Mouse (Mus musculus) neural tube, embryonic 12.5 days (tissue): ENCODE measurements around the gene Rffl. TPM values are rescaled to one million over a fixed set of nuclear protein-coding genes. Genes with fewer than 3 reads are reported as not detected.

Experiments
- ATAC-seq: fragments of 200-750 bp; cut with Nextera tagmentation; 2 replicates; pipeline ENCODE4 v1.8.0; 2017; ENCODE audit warnings: low read depth, mild to moderate bottlenecking, moderate TSS enrichment, moderate library complexity; ENCODE audit not compliant: low FRiP score
- H3K27ac ChIP-seq: fragments of 300-500 bp; sonication (generic); 2 replicates; pipeline ENCODE4 v1.5.1; 2016
- H3K27me3 ChIP-seq: fragments of 300-500 bp; sonication (generic); replicated peaks from 2 replicates; pipeline ENCODE4 v1.6.1; 2016; ENCODE audit warnings: mild to moderate bottlenecking
- H3K36me3 ChIP-seq: fragments of 300-500 bp; sonication (generic); 2 replicates; pipeline ENCODE4 v1.6.1; 2016; ENCODE audit warnings: mild to moderate bottlenecking
- H3K4me1 ChIP-seq: fragments of 300-500 bp; sonication (generic); 2 replicates; pipeline ENCODE4 v1.6.1; 2016
- H3K4me2 ChIP-seq: fragments of 300-500 bp; sonication (generic); replicated peaks from 2 replicates; pipeline ENCODE4 v1.6.1; 2016; ENCODE audit warnings: mild to moderate bottlenecking
- H3K4me3 ChIP-seq: fragments of 300-500 bp; sonication (generic); 2 replicates; pipeline ENCODE4 v1.5.1; 2016
- H3K9ac ChIP-seq: fragments of 300-500 bp; sonication (generic); 2 replicates; pipeline ENCODE4 v1.6.1; 2016; ENCODE audit warnings: mild to moderate bottlenecking
- H3K9me3 ChIP-seq: fragments of 300-500 bp; sonication (generic); 2 replicates; pipeline ENCODE4 v1.6.1; 2016; ENCODE audit warnings: mild to moderate bottlenecking
- WGBS: fragments of 180-500 bp; shearing (Covaris S2); methylation state at CpG from one replicate; pipeline ENCODE4 v1.1.7; 2016; 5-methylcytosine and 5-hydroxymethylcytosine counted together
- polyA plus RNA-seq: library from polyadenylated mRNA; unstranded; fragments of >200 nt; fragmentation: Nextera tagmentation; extraction: Ambion mirVana; gene quantifications from 2 replicates; pipeline ENCODE4 v1.2.1, GENCODE M21; 2016

Rffl gene
- polyA plus RNA-seq, 1 experiment from 2014 or later, result 10.7 TPM

DNA sequence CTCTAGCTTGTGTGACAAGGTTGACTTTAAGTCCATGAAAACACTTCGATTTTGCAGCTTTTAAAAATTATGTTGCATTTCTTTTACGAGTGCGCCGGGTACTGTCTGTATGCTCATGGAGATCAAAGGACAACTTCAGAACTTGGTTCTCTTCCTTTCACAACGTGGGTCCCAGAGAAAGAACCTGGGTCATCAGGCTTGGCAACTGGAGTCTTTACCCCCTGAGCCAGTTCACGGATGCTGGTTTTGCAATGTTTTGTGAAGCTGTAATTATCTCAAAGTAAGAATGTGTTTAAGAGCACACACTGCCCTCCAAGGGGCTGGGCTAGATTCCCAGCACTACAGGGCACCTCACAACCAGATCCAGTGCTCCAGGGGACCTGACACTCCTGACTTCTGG lies 16.9 kb downstream of the Rffl start:
- no peaks in the 10 kb centered on the region for H3K36me3 ChIP-seq
- no peak for ATAC-seq
- H3K4me1 ChIP-seq, result peaks cover 13% of the 10 kb centered on the region; the same call in 1 of the 2 replicates
- H3K9ac ChIP-seq, result no peak overlapping the region
- 88% methylated on average over 6 of the region's 6 CpGs for WGBS
- no peak overlapping the region for H3K4me3 ChIP-seq
- no peak overlapping the region for H3K27ac ChIP-seq
- no peaks in the 10 kb centered on the region for H3K9me3 ChIP-seq
- no peaks in the 10 kb centered on the region for H3K27me3 ChIP-seq
- no peak overlapping the region for H3K4me2 ChIP-seq

DNA sequence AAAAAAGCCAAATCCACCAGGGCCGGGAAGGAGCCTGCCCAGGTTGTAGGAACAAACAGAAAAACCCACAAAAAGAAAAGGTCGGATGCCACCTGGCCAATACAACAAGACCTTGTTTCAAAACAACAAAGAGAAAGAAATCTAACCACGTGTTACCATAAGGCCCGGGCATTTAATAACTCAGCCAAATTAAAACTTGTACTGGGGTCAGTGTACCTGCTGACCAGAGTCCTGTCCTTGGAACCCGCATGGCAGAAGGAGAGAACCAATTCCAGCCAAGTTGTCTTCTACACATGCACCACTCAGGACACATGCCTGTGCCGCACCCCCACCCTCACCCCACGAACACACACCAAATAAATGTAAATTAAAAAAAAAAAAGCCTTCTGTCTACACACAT lies 18.1 kb downstream of the Rffl start:
- WGBS, result 96% methylated on average over 7 of the region's 7 CpGs
- H3K9me3 ChIP-seq, result no peaks in the 10 kb centered on the region
- no peak overlapping the region for H3K9ac ChIP-seq
- H3K4me3 ChIP-seq, result no peak overlapping the region
- no peaks in the 10 kb centered on the region for H3K27me3 ChIP-seq
- H3K27ac ChIP-seq, result no peak overlapping the region
- no peak for ATAC-seq
- H3K4me1 ChIP-seq, result peaks cover 13% of the 10 kb centered on the region; the same call in 1 of the 2 replicates
- no peaks in the 10 kb centered on the region for H3K36me3 ChIP-seq
- no peak overlapping the region for H3K4me2 ChIP-seq

DNA sequence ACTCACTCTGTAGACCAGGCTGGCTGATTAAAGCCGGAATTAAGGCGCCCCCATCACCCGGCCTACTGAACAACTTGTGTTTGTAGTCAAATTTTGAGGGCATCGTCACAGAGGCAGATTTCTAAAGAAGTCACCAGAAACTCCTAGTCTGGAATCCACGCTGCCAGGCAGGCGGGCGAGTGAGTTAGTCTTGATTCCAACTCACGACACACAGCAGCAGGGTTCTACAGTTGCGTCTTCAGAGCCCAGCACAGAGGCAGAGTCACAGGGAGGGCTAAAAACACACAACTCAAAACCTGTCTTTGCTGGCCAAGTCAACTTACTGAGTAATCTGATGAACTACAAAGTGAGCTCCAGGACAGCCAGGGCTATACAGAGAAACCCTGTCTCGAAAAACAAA lies 18.5 kb downstream of the Rffl start:
- no peaks in the 10 kb centered on the region for H3K36me3 ChIP-seq
- H3K9ac ChIP-seq, result no peak overlapping the region
- H3K27me3 ChIP-seq, result no peaks in the 10 kb centered on the region
- WGBS, result 87% methylated on average over 10 of the region's 10 CpGs
- H3K4me1 ChIP-seq, result peaks cover 14% of the 10 kb centered on the region; the same call in 1 of the 2 replicates
- no peaks in the 10 kb centered on the region for H3K9me3 ChIP-seq
- no peak overlapping the region for H3K4me2 ChIP-seq
- no peak overlapping the region for H3K27ac ChIP-seq
- no peak overlapping the region for H3K4me3 ChIP-seq
- ATAC-seq, result no peak

DNA sequence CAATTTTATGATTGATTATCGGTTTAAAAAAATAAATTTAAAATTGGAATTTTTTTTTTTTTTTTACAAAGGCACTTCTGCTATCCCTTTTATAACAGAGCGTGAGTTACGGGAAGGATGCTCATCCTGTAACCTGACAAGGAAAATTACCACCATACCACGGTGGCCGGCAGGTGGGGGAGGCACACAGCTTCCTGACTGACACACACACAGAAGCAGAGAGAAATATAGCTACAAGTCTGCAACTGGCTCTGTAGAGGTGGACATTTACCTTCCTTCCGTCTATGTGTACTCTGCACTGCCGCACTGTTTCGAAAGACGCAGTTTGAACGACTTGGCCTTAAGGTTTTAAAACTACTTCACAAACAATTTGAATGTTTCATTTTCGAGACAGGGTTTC lies 18.9 kb downstream of the Rffl start:
- Histone ChIP-seq H3K4me1 (peaks cover 18% of the 10 kb centered on the region; the same call in 1 of the 2 replicates), H3K27ac (no peak overlapping the region), H3K4me3 (no peak overlapping the region), H3K36me3 (no peaks in the 10 kb centered on the region), H3K27me3 (no peaks in the 10 kb centered on the region), H3K4me2 (peak overlapping the region; percentile 21; the same call in 1 of the 2 replicates), H3K9ac (no peak overlapping the region), H3K9me3 (no peaks in the 10 kb centered on the region)
- 88% methylated on average over 11 of the region's 11 CpGs for WGBS
- ATAC-seq, result no peak

DNA sequence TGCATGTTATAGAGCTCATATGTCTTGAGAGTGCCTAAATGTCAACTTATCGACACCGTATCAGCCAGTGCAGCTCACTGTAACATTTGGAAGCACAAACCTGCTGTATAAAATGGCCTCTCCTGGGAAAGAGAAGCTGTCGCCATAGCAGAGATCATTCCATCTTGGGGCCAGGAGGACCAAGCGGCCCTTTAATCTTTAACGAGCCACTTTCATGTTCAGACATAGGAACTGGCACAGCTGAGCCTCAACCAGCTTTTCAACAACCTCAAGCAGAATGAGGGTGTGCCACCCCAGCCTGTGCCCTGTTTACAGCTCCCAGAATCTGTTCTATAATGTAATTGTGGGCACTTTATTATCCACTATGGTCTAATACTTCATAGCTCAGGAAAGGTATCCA lies 20.8 kb downstream of the Rffl start:
- 57% methylated on average over 5 of the region's 5 CpGs for WGBS
- Histone ChIP-seq H3K4me1 (peaks cover 27% of the 10 kb centered on the region), H3K4me3 (no peak overlapping the region), H3K27me3 (no peaks in the 10 kb centered on the region), H3K4me2 (no peak overlapping the region), H3K36me3 (no peaks in the 10 kb centered on the region), H3K9me3 (no peaks in the 10 kb centered on the region), H3K27ac (no peak overlapping the region), H3K9ac (no peak overlapping the region)
- ATAC-seq, result no peak

DNA sequence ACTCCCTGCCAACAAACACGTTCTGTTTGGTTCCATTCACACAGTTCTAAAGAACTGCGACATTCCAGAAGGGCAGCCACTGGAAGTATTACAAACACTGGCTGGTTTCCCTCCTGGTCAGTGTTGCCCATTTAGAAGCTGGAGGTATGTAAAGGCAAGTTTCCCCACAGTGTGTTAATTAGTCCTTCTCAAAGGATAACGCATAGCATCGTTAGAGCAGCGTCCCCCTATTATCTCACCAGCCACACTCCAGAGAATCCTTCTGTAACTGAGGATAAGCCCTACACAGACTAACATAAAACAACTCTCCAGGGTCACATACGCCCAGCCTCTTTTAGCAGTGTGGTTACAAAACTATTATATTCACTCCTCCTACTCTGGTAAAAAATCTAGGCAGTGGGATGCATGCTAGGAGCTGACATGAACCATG lies 23.4 kb downstream of the Rffl start:
- ATAC-seq, result no peak
- WGBS, result 31% methylated on average over 6 of the region's 6 CpGs
- Histone ChIP-seq H3K4me2 (no peak overlapping the region), H3K9me3 (no peaks in the 10 kb centered on the region), H3K4me1 (peaks cover 32% of the 10 kb centered on the region), H3K9ac (no peak overlapping the region), H3K27me3 (no peaks in the 10 kb centered on the region), H3K36me3 (no peaks in the 10 kb centered on the region), H3K4me3 (no peak overlapping the region), H3K27ac (no peak overlapping the region)

DNA sequence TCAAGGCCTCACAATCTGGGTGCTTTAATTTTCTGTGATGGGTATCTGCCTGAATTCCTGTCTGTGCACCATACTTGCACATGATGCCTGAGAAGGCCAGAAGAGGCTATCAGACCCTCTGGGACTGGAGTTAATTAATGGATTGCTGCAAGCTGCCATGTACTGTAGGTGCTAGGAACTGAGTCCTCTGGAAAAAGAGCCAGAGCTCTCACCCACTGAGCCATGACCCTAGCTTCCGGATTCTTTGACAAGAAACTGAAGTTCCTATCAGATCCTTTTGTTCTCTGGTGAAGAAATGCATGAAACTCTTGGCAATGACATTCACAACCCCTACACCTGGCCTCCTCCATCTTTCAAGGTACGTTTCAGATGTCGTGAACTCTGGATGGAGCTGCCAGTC lies 24.1 kb downstream of the Rffl start:
- H3K27ac ChIP-seq, result no peak overlapping the region
- H3K4me3 ChIP-seq, result no peak overlapping the region
- no peaks in the 10 kb centered on the region for H3K27me3 ChIP-seq
- ATAC-seq, result no peak
- H3K9me3 ChIP-seq, result no peaks in the 10 kb centered on the region
- no peaks in the 10 kb centered on the region for H3K36me3 ChIP-seq
- H3K9ac ChIP-seq, result no peak overlapping the region
- H3K4me2 ChIP-seq, result no peak overlapping the region
- H3K4me1 ChIP-seq, result peaks cover 32% of the 10 kb centered on the region
- 79% methylated on average over 3 of the region's 3 CpGs for WGBS

DNA sequence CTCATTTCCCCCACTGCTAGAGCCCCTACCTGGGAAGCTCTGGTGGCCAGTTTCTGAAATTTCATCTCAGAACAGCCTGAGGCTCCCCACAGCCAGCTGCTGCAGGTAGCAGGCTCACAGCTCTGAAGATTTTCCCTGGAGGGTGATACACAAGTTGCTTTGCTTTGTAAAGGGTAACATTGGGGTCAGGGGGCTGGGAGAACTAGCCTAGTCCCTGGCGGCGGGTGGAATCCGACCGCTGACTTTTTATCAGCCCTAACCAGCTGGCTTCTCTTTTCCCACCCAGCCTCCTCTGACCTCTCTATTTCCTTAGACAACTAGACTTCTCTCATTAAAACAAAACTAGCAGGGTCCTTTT lies 25.0 kb downstream of the Rffl start:
- H3K9ac ChIP-seq, result 0 out of 2 replicates have a peak overlapping the region, but pooled peaks have one; percentile 10
- H3K27me3 ChIP-seq, result no peaks in the 10 kb centered on the region
- ATAC-seq, result no peak
- no peak overlapping the region for H3K27ac ChIP-seq
- H3K4me2 ChIP-seq, result peak overlapping the region; percentile 41
- H3K4me3 ChIP-seq, result no peak overlapping the region
- peaks cover 26% of the 10 kb centered on the region for H3K4me1 ChIP-seq
- 31% methylated on average over 4 of the region's 4 CpGs for WGBS
- no peaks in the 10 kb centered on the region for H3K9me3 ChIP-seq
- no peaks in the 10 kb centered on the region for H3K36me3 ChIP-seq

DNA sequence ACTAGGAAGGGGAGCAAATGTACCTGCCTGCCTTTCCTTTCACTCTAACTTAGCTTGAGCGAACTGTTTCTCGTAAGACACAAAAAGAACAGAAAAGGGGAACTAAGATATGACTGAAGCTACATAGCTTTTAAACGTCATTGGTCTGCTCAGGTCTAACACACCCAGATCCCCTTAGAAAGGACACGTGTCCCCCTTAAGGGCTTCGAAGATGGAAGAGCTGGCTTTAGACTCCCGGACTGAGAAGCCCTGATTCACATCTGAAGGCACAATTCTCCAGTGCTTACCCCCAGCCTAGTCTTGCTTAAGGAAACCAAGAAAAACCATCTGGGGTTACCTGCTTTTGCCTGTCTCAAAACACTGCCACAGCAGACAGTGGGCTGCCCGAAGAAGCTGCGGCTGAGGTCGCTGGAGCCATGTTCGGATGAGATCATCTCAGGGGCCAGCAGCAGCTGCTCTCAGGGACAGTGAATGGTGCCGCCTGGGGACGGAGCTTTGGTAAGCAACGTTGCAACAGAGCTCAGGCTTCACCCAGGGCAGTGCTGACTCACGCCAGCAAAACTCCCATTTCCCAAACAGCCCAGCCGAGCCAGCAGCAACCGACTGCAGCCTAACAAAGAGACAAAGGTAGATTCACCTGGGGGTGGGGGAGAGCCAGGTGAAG lies 25.5 kb downstream of the Rffl start:
- H3K27ac ChIP-seq, result no peak overlapping the region
- no peak for ATAC-seq
- no peak overlapping the region for H3K4me3 ChIP-seq
- H3K4me2 ChIP-seq, result peak overlapping the region; percentile 41
- WGBS, result 33% methylated on average over 16 of the region's 16 CpGs
- H3K27me3 ChIP-seq, result no peaks in the 10 kb centered on the region
- no peaks in the 10 kb centered on the region for H3K36me3 ChIP-seq
- H3K9me3 ChIP-seq, result no peaks in the 10 kb centered on the region
- H3K4me1 ChIP-seq, result peaks cover 26% of the 10 kb centered on the region
- H3K9ac ChIP-seq, result 0 out of 2 replicates have a peak overlapping the region, but pooled peaks have one; percentile 10

DNA sequence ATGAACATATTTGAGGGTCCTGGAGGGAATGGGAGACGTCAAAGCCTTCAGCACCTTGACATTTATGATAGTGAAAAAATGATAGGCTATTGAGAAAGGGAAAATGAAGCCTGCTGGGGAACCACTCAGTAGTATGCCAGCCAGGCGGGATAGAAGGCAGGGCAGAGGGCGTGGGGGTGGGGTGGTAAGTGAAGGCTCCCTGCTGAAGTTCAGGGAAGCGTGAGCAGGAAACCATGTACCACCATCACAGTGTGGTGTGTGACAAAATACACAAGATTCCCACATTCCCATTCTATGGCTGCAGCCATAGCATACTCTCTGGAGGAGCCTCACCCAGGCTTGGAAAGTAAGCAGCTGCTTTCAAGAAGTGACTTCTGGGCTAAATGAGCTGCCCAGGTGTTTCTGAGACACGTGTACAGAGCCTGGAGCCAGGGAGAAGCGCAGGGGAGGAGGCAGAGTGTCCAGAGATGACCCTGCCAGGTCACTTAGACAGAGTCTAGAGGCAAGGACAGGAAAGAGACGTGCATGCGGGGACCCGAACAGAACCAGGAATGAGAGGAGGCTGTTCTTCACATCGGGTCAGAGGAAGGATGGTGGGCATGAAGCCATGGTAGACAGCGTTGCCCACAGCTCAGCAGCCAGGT lies 26.1 kb downstream of the Rffl start:
- peak overlapping the region; percentile 41; the same call in 1 of the 2 replicates for H3K4me2 ChIP-seq
- no peaks in the 10 kb centered on the region for H3K27me3 ChIP-seq
- H3K4me1 ChIP-seq, result peaks cover 22% of the 10 kb centered on the region
- no peaks in the 10 kb centered on the region for H3K36me3 ChIP-seq
- 69% methylated on average over 11 of the region's 11 CpGs for WGBS
- H3K9ac ChIP-seq, result no peak overlapping the region
- H3K27ac ChIP-seq, result no peak overlapping the region
- no peaks in the 10 kb centered on the region for H3K9me3 ChIP-seq
- no peak for ATAC-seq
- no peak overlapping the region for H3K4me3 ChIP-seq

DNA sequence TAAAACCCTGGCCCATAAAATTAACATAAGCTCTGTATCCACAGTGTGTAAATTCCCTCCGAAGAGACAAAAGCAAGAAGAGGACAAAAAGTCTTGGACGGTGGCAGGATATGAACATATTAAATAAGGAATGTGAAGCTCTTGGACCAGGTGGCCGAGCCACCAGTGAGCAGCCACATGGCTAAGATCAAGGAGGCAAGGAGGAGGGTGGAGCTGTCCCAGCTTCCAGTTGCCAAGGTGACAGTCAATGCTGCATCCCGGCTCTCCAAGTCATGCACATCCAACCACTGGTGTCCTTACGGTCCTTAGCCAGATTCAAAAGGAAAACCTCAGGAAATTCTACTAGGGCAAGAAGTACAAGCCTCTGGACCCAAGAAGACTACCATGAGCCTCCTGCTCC lies 32.5 kb downstream of the Rffl start:
- WGBS, result 29% methylated on average over 5 of the region's 5 CpGs
- Histone ChIP-seq H3K4me2 (no peak overlapping the region; the same call in 1 of the 2 replicates), H3K9me3 (no peaks in the 10 kb centered on the region), H3K4me1 (peaks cover 25% of the 10 kb centered on the region), H3K9ac (no peak overlapping the region), H3K4me3 (no peak overlapping the region), H3K27me3 (no peaks in the 10 kb centered on the region), H3K36me3 (no peaks in the 10 kb centered on the region), H3K27ac (no peak overlapping the region)
- no peak for ATAC-seq

DNA sequence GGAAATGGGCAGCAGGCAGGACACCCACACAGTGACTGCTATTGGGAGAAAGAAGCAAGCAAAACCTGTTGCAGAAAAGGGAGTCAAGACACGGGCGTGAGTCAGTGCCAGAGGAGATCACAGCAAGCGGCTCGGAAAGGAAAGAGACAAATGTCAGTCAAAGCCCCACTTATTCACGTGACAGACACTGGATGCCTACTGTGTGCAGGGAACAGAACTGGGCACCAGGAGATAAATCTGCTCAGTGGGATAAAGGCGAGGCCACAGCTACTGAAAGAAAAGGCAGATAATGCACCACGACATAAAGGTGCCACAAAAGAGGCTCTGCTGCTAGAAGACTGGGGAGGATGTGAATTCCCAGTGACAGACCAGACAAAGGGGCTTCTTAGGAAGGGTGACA lies 33.2 kb downstream of the Rffl start:
- ATAC-seq, result no peak
- no peak overlapping the region for H3K27ac ChIP-seq

DNA sequence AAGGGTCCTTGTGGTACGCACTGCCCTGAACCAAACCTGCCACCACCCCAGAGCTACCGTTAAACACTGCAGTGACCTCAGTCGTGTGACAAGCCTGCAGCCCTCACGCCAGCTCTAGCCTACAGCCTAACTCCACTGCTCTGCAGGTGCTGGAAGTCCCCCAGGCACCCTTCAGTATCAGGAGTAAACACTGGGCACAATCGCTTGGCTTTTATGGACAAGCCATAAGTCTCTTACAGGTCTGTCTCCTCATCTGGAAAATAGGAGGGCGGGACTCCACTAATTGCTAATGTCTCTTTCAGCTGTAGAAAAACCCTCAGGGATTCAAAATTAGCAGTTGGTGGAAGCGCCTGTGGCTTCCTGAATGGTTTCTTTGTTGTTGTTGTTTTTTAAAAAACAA lies 33.8 kb downstream of the Rffl start:
- no peak overlapping the region for H3K27ac ChIP-seq
- ATAC-seq, result no peak
- H3K4me3 ChIP-seq, result no peak overlapping the region
- H3K4me1 ChIP-seq, result peaks cover 25% of the 10 kb centered on the region
- no peaks in the 10 kb centered on the region for H3K9me3 ChIP-seq
- no peaks in the 10 kb centered on the region for H3K27me3 ChIP-seq
- no peaks in the 10 kb centered on the region for H3K36me3 ChIP-seq
- WGBS, result 26% methylated on average over 7 of the region's 7 CpGs
- no peak overlapping the region for H3K4me2 ChIP-seq
- H3K9ac ChIP-seq, result no peak overlapping the region

More for the DNA sequence above, 33.2 kb downstream of the Rffl start:
- Histone ChIP-seq H3K4me2 (peak overlapping the region; percentile 37), H3K36me3 (no peaks in the 10 kb centered on the region), H3K9me3 (no peaks in the 10 kb centered on the region), H3K9ac (no peak overlapping the region), H3K27me3 (no peaks in the 10 kb centered on the region), H3K4me3 (no peak overlapping the region), H3K4me1 (peaks cover 25% of the 10 kb centered on the region)
- 22% methylated on average over 7 of the region's 7 CpGs for whole genome bisulfite sequencing
